Mouse (Mus musculus): ENCODE measurements at regions not wholly inside any gene's neighbourhood (a gene's known extent, or its start where the extent isn't known, plus 50 kb on each side); places are given as distances from the start of the nearest gene placed in this dataset.

- TF ChIP-seq GATA1 (IDR thresholded peaks at IDR 0.05; ENCODE audit: borderline replicate concordance, low read length) (no peak), FLI1 (IDR thresholded peaks at IDR 0.05; ENCODE audit: low read length) (no peak)
- Histone ChIP-seq H3K36me3 (replicated peaks; ENCODE audit: low read length) (no peaks in the 10 kb centered on the region), H3K27me3 (replicated peaks) (no peaks in the 10 kb centered on the region), H3K4me1 (no peaks in the 10 kb centered on the region), H3K9me3 (peaks cover 65% of the 10 kb centered on the region), H3K4me3 (replicated peaks) (no peak overlapping the region)
These were observed 523.2 kb upstream of the Tmem132c start for GRCm38 (mm10) chr5:126718421-126718820.

- Histone ChIP-seq H3K9me3 (peaks cover 65% of the 10 kb centered on the region), H3K4me1 (no peaks in the 10 kb centered on the region), H3K27me3 (replicated peaks) (no peaks in the 10 kb centered on the region), H3K4me3 (replicated peaks) (no peak overlapping the region), H3K36me3 (replicated peaks; ENCODE audit: low read length) (no peaks in the 10 kb centered on the region)
- TF ChIP-seq FLI1 (IDR thresholded peaks at IDR 0.05; ENCODE audit: low read length): no peak
- TF ChIP-seq GATA1 (IDR thresholded peaks at IDR 0.05; ENCODE audit: borderline replicate concordance, low read length): no peak
These were observed 520.3 kb upstream of the Tmem132c start for GRCm38 (mm10) chr5:126721300-126721699.

GRCm38 (mm10) chr5:126723304-126724295, 518.0 kb upstream of the Tmem132c start:
- TF ChIP-seq GATA1 (IDR thresholded peaks at IDR 0.05; ENCODE audit: borderline replicate concordance, low read length) (no peak), FLI1 (IDR thresholded peaks at IDR 0.05; ENCODE audit: low read length) (no peak)
- Histone ChIP-seq H3K4me1 (no peaks in the 10 kb centered on the region), H3K9me3 (peaks cover 66% of the 10 kb centered on the region), H3K27me3 (replicated peaks) (no peaks in the 10 kb centered on the region), H3K4me3 (replicated peaks) (peak overlapping the region; percentile 17), H3K36me3 (replicated peaks; ENCODE audit: low read length) (no peaks in the 10 kb centered on the region)

GRCm38 (mm10) chr5:126724329-126724728, 517.3 kb upstream of the Tmem132c start:
- no peaks in the 10 kb centered on the region for H3K27me3 ChIP-seq (replicated peaks)
- no peak overlapping the region for H3K4me3 ChIP-seq (replicated peaks)
- peaks cover 68% of the 10 kb centered on the region for H3K9me3 ChIP-seq
- no peaks in the 10 kb centered on the region for H3K4me1 ChIP-seq
- TF ChIP-seq FLI1 (IDR thresholded peaks at IDR 0.05; ENCODE audit: low read length) (no peak), GATA1 (IDR thresholded peaks at IDR 0.05; ENCODE audit: borderline replicate concordance, low read length) (no peak)
- no peaks in the 10 kb centered on the region for H3K36me3 ChIP-seq (replicated peaks; ENCODE audit: low read length)

GRCm38 (mm10) chr5:126733470-126733869, 508.1 kb upstream of the Tmem132c start:
- no peak for TF ChIP-seq FLI1 (IDR thresholded peaks at IDR 0.05; ENCODE audit: low read length)
- Histone ChIP-seq H3K9me3 (peaks cover 62% of the 10 kb centered on the region), H3K4me3 (replicated peaks) (no peak overlapping the region)

GRCm38 (mm10) chr5:126735733-126736132, 505.9 kb upstream of the Tmem132c start:
- peaks cover 52% of the 10 kb centered on the region for H3K9me3 ChIP-seq
- no peak for TF ChIP-seq FLI1 (IDR thresholded peaks at IDR 0.05; ENCODE audit: low read length)
- TF ChIP-seq GATA1 (IDR thresholded peaks at IDR 0.05; ENCODE audit: borderline replicate concordance, low read length): no peak

More at GRCm38 (mm10) chr5:126733470-126733869, 508.1 kb upstream of the Tmem132c start:
- H3K4me1 ChIP-seq: no peaks in the 10 kb centered on the region
- no peaks in the 10 kb centered on the region for H3K36me3 ChIP-seq (replicated peaks; ENCODE audit: low read length)
- no peaks in the 10 kb centered on the region for H3K27me3 ChIP-seq (replicated peaks)

GRCm38 (mm10) chr5:126737681-126738080, 503.9 kb upstream of the Tmem132c start:
- H3K9me3 ChIP-seq: peaks cover 55% of the 10 kb centered on the region
- H3K4me3 ChIP-seq (replicated peaks): no peak overlapping the region
- H3K4me1 ChIP-seq: no peaks in the 10 kb centered on the region
- H3K27me3 ChIP-seq (replicated peaks): no peaks in the 10 kb centered on the region
- no peaks in the 10 kb centered on the region for H3K36me3 ChIP-seq (replicated peaks; ENCODE audit: low read length)
- no peak for TF ChIP-seq GATA1 (IDR thresholded peaks at IDR 0.05; ENCODE audit: borderline replicate concordance, low read length)
- TF ChIP-seq FLI1 (IDR thresholded peaks at IDR 0.05; ENCODE audit: low read length): no peak

More at GRCm38 (mm10) chr5:126735733-126736132, 505.9 kb upstream of the Tmem132c start:
- Histone ChIP-seq H3K4me3 (replicated peaks) (no peak overlapping the region), H3K27me3 (replicated peaks) (no peaks in the 10 kb centered on the region), H3K36me3 (replicated peaks; ENCODE audit: low read length) (no peaks in the 10 kb centered on the region), H3K4me1 (no peaks in the 10 kb centered on the region)

DNA sequence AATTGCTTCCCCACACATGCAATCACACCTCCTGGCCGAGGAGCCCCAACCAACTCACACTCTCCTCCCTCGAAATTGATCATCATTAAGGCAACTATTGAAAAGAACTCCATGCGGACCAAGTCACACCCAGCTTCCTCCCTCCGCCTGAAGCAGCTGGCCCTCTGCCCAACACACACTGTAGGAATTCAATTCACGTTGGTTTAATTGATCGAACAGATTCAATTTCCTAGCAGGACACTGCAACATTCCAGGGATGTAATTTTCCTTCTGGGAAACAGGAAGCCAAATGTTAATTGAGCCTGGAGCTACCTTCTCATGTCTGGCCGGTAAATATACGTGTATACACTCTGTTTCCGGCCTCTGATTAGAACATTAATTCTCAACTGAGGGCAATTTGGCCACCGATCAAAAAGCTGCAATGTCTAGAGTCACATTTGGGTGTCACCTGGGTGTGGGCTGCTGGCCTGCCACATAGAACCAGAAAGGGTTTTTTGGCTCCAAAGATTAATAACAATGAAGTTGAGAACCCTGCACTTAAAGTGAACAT, 500.7 kb upstream of the Tmem132c start:
- no peak overlapping the region for H3K4me3 ChIP-seq (replicated peaks)
- no peaks in the 10 kb centered on the region for H3K4me1 ChIP-seq
- H3K9me3 ChIP-seq: peaks cover 57% of the 10 kb centered on the region
- H3K27me3 ChIP-seq (replicated peaks): no peaks in the 10 kb centered on the region
- no peaks in the 10 kb centered on the region for H3K36me3 ChIP-seq (replicated peaks; ENCODE audit: low read length)
- TF ChIP-seq GATA1 (IDR thresholded peaks at IDR 0.05; ENCODE audit: borderline replicate concordance, low read length): no peak
- no peak for TF ChIP-seq FLI1 (IDR thresholded peaks at IDR 0.05; ENCODE audit: low read length)

DNA sequence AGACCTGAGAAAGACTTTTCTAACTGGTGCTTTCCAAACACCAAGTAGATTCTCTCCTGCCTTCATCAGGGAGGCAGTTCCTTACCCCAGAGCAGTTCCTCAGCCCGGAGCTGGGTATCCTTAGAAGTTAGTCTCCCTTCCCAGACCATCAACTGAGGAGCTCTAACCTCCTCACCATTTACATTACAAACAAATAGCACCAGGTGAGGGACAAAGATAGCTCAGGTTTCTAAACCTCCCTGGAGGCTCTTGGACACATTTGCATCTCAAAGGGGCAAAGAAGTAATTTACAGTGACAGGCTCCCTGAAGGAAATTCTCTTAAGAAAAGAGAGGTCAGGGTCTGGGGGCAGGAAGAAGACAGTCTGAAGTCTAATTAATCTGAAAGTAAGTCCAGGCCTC, 486.5 kb upstream of the Tmem132c start:
- H3K9me3 ChIP-seq: peaks cover 41% of the 10 kb centered on the region
- TF ChIP-seq FLI1 (IDR thresholded peaks at IDR 0.05; ENCODE audit: low read length) (no peak), GATA1 (IDR thresholded peaks at IDR 0.05; ENCODE audit: borderline replicate concordance, low read length) (no peak)
- no peaks in the 10 kb centered on the region for H3K27me3 ChIP-seq (replicated peaks)
- H3K4me1 ChIP-seq: no peaks in the 10 kb centered on the region
- no peaks in the 10 kb centered on the region for H3K36me3 ChIP-seq (replicated peaks; ENCODE audit: low read length)
- H3K4me3 ChIP-seq (replicated peaks): no peak overlapping the region
